Mouse (Mus musculus) kidney, postnatal 0 days (tissue): ENCODE measurements at regions not wholly inside any gene's neighbourhood (a gene's known extent, or its start where the extent isn't known, plus 50 kb on each side); places are given as distances from the start of the nearest gene placed in this dataset.

Source experiments
- ATAC-seq: fragments of 200-750 bp; cut with Nextera tagmentation; replicated peaks from 2 replicates; pipeline ENCODE4 v1.8.0; 2017; ENCODE audit warnings: low read depth, moderate number of reproducible peaks, moderate TSS enrichment, moderate library complexity; ENCODE audit not compliant: low FRiP score
- DNase-seq: peaks from one replicate; pipeline ENCODE4 v3.0.0-alpha.2; 2016; ENCODE audit warnings: low spot score
- H3K27ac ChIP-seq: fragments of 300-500 bp; sonication (generic); 2 replicates; pipeline ENCODE4 v1.5.1; 2014; ENCODE audit warnings: mild to moderate bottlenecking
- H3K27me3 ChIP-seq: fragments of 300-500 bp; sonication (generic); 2 replicates; pipeline ENCODE4 v1.6.1; 2014; ENCODE audit warnings: low read length, mixed read lengths; ENCODE audit not compliant: insufficient read depth
- H3K36me3 ChIP-seq: fragments of 300-500 bp; sonication (generic); 2 replicates; pipeline ENCODE4 v1.6.1; 2014; ENCODE audit warnings: low read length, mixed read lengths; ENCODE audit not compliant: insufficient read depth
- H3K4me1 ChIP-seq: fragments of 300-500 bp; sonication (generic); replicated peaks from 2 replicates; pipeline ENCODE4 v1.6.1; 2014; ENCODE audit warnings: antibody characterized with exemption, low read length, mixed read lengths; ENCODE audit not compliant: insufficient read depth
- H3K4me2 ChIP-seq: fragments of 300-500 bp; sonication (generic); 2 replicates; pipeline ENCODE4 v1.6.1; 2014; ENCODE audit warnings: mild to moderate bottlenecking, low read length, moderate library complexity, mixed read lengths
- H3K4me3 ChIP-seq: fragments of 300-500 bp; sonication (generic); replicated peaks from 2 replicates; pipeline ENCODE4 v1.5.1; 2014; ENCODE audit warnings: low read depth, low read length
- H3K9ac ChIP-seq: fragments of 300-500 bp; sonication (generic); 2 replicates; pipeline ENCODE4 v1.6.1; 2014; ENCODE audit warnings: low read depth, low read length
- H3K9me3 ChIP-seq: fragments of 300-500 bp; sonication (generic); replicated peaks from 2 replicates; pipeline ENCODE4 v1.6.1; 2016; ENCODE audit warnings: low read length, inconsistent platforms, mixed read lengths
- CTCF ChIP-seq: IDR thresholded peaks from 2 replicates; pipeline ENCODE4 v1.5.1; 2016; ENCODE audit warnings: antibody characterized with exemption, low read depth, mild to moderate bottlenecking, moderate library complexity
- WGBS: fragments of 180-500 bp; shearing (Covaris S2); extraction: QIAGEN DNeasy Blood & Tissue Kit; methylation state at CpG from one replicate; pipeline ENCODE4 v1.1.7; 2014; 5-methylcytosine and 5-hydroxymethylcytosine counted together

DNA sequence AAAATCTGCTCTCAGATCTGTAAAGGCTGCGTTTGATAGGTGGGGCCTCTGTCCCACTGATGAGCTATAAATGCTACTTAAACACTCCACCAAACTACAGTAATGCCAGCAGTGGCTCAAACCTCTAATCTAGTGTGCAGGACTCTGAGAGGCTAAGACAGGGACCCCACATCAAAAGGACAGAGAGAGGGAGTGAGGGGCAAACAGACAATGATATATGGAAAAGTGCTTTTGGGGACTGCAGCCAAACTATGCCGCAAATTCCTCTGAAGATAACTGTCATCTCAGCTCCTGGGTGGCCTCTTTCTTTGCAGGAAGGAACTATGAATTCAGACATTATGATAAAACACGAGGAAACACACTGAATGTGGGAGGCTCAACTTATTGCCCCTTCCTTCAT lies 138.9 kb upstream of the Ddit4l start:
- Histone ChIP-seq H3K4me2 (no peak overlapping the region), H3K4me1 (no peaks in the 10 kb centered on the region), H3K4me3 (no peak overlapping the region), H3K9me3 (no peaks in the 10 kb centered on the region), H3K9ac (no peak overlapping the region), H3K27me3 (no peaks in the 10 kb centered on the region), H3K36me3 (no peaks in the 10 kb centered on the region), H3K27ac (no peak overlapping the region)
- DNase-seq (peak; percentile 47), ATAC-seq (no peak)
- no peak for TF ChIP-seq CTCF
- 42% methylated on average over 3 of the region's 3 CpGs for WGBS

DNA sequence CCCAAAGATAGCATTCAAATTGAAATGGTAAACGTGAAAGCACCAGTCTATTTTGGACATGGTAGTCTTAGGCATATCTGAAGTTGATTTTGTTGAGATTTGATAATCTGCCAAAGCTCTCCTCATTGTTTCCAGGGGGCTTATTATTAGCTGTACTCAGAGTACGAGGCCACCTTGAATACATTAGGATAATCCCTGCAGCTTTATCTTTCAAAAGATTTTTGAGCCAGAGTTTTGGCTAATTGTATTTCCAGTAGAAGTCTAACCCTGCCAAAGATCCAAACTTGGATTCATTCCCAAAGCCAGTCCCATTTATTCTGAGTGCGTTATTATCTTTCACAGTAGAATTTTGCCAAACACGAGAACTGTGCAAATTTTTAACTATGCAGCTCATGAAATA lies 138.4 kb upstream of the Ddit4l start:
- H3K9me3 ChIP-seq, result no peaks in the 10 kb centered on the region
- H3K4me1 ChIP-seq, result no peaks in the 10 kb centered on the region
- no peak for TF ChIP-seq CTCF
- H3K9ac ChIP-seq, result no peak overlapping the region
- H3K27me3 ChIP-seq, result no peaks in the 10 kb centered on the region
- ATAC-seq (no peak), DNase-seq (no peak)
- H3K27ac ChIP-seq, result 0 out of 2 replicates have a peak overlapping the region, but pooled peaks have one; percentile 10
- 45% methylated on average over 4 of the region's 4 CpGs for WGBS
- no peaks in the 10 kb centered on the region for H3K36me3 ChIP-seq
- H3K4me2 ChIP-seq, result no peak overlapping the region
- H3K4me3 ChIP-seq, result no peak overlapping the region

- Histone ChIP-seq H3K36me3 (no peaks in the 10 kb centered on the region), H3K27ac (no peak overlapping the region), H3K9me3 (no peaks in the 10 kb centered on the region), H3K4me2 (no peak overlapping the region), H3K27me3 (no peaks in the 10 kb centered on the region), H3K4me3 (no peak overlapping the region), H3K9ac (no peak overlapping the region), H3K4me1 (no peaks in the 10 kb centered on the region)
- DNase-seq, result no peak
- TF ChIP-seq CTCF, result no peak
- no peak for ATAC-seq
Measured at GRCm38 (mm10) chr3:137489592-137489991, 131.8 kb upstream of the Ddit4l start.

GRCm38 (mm10) chr3:137491508-137492019 lies 129.8 kb upstream of the Ddit4l start:
- Histone ChIP-seq H3K4me3 (no peak overlapping the region), H3K9me3 (no peaks in the 10 kb centered on the region), H3K9ac (no peak overlapping the region), H3K4me2 (no peak overlapping the region), H3K27ac (no peak overlapping the region), H3K27me3 (no peaks in the 10 kb centered on the region), H3K4me1 (no peaks in the 10 kb centered on the region), H3K36me3 (no peaks in the 10 kb centered on the region)
- no peak for ATAC-seq
- no peak for DNase-seq
- WGBS, result 85% methylated on average over 1 of the region's 1 CpGs
- TF ChIP-seq CTCF, result no peak

GRCm38 (mm10) chr3:137498343-137498742 lies 123.1 kb upstream of the Ddit4l start:
- Histone ChIP-seq H3K27me3 (no peaks in the 10 kb centered on the region), H3K9me3 (no peaks in the 10 kb centered on the region), H3K36me3 (no peaks in the 10 kb centered on the region), H3K9ac (no peak overlapping the region), H3K4me2 (no peak overlapping the region), H3K27ac (no peak overlapping the region), H3K4me3 (no peak overlapping the region), H3K4me1 (no peaks in the 10 kb centered on the region)
- ATAC-seq (no peak), DNase-seq (no peak)
- 94% methylated on average over 3 of the region's 3 CpGs for WGBS
- TF ChIP-seq CTCF, result no peak

DNA sequence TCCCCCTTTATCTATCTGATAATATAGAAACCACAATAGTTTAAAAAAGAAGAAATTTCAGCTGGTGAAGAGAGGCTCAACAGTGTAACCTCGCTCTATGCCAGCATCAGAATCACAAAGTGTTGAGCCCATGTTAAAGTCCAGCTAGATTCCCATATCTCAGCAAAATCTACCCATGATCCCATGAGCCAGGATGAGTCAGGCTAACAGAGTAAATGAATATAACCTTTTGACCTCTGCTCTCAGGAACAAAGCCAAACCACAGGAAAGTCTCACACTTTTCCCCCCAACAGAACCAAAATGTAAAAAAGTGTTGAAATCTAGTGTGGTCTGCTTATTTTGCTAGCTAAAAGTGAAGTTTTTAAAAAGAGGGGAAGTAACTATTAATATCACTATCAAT lies 110.1 kb upstream of the Ddit4l start:
- Histone ChIP-seq H3K4me2 (no peak overlapping the region), H3K4me1 (no peaks in the 10 kb centered on the region), H3K9me3 (no peaks in the 10 kb centered on the region), H3K36me3 (no peaks in the 10 kb centered on the region), H3K27me3 (no peaks in the 10 kb centered on the region), H3K9ac (no peak overlapping the region), H3K4me3 (no peak overlapping the region), H3K27ac (no peak overlapping the region)
- ATAC-seq, result no peak
- TF ChIP-seq CTCF, result no peak
- DNase-seq, result no peak
- 91% methylated on average over 1 of the region's 1 CpGs for WGBS

- Histone ChIP-seq H3K9ac (no peak overlapping the region), H3K4me3 (no peak overlapping the region), H3K27me3 (no peaks in the 10 kb centered on the region), H3K4me2 (no peak overlapping the region), H3K36me3 (no peaks in the 10 kb centered on the region), H3K27ac (no peak overlapping the region), H3K4me1 (no peaks in the 10 kb centered on the region), H3K9me3 (no peaks in the 10 kb centered on the region)
- TF ChIP-seq CTCF, result no peak
- 85% methylated on average over 2 of the region's 2 CpGs for WGBS
- DNase-seq, result no peak
- no peak for ATAC-seq
Measured at GRCm38 (mm10) chr3:137512411-137512810, 109.0 kb upstream of the Ddit4l start.
